Mouse (Mus musculus) limb, embryonic 14.5 days (tissue): ENCODE results near the gene Tas2r108. TPM values are rescaled to one million over a fixed set of nuclear protein-coding genes. Genes with fewer than 3 reads are reported as not detected.
A peak's percentile ranks its signal among the peaks of the same experiment; 100 is the strongest.

ENCODE experiments used
- ATAC-seq: fragments of 200-750 bp; cut with Nextera tagmentation; 2 replicates; pipeline ENCODE4 v1.8.0; 2017; ENCODE audit warnings: low read depth, moderate number of reproducible peaks, moderate TSS enrichment; ENCODE audit not compliant: low FRiP score
- DNase-seq: peaks from one replicate; pipeline ENCODE4 v3.0.0-alpha.2; 2015; ENCODE audit warnings: low spot score
- H3K27ac ChIP-seq: fragments of 300-500 bp; sonication (generic); replicated peaks from 2 replicates; pipeline ENCODE4 v1.5.1; 2014; ENCODE audit warnings: low read depth, mild to moderate bottlenecking, low read length, moderate library complexity, mixed read lengths
- H3K27me3 ChIP-seq: fragments of 300-500 bp; sonication (generic); 2 replicates; pipeline ENCODE4 v1.6.1; 2014; ENCODE audit warnings: low read length, mixed read lengths; ENCODE audit not compliant: control insufficient read depth, insufficient read depth
- H3K36me3 ChIP-seq: fragments of 300-500 bp; sonication (generic); 2 replicates; pipeline ENCODE4 v1.6.1; 2014; ENCODE audit warnings: mild to moderate bottlenecking, low read length, moderate library complexity, mixed read lengths; ENCODE audit not compliant: control insufficient read depth, insufficient read depth
- H3K4me1 ChIP-seq: fragments of 300-500 bp; sonication (generic); 2 replicates; pipeline ENCODE4 v1.6.1; 2014; ENCODE audit warnings: antibody characterized with exemption, low read length, mixed read lengths; ENCODE audit not compliant: control insufficient read depth, insufficient read depth
- H3K4me2 ChIP-seq: fragments of 300-500 bp; sonication (generic); replicated peaks from 2 replicates; pipeline ENCODE4 v1.6.1; 2014; ENCODE audit warnings: low read depth, mild to moderate bottlenecking, low read length, moderate library complexity; ENCODE audit not compliant: severe bottlenecking
- H3K4me3 ChIP-seq: fragments of 300-500 bp; sonication (generic); replicated peaks from 2 replicates; pipeline ENCODE4 v1.5.1; 2014; ENCODE audit warnings: low read length
- H3K9ac ChIP-seq: fragments of 300-500 bp; sonication (generic); 2 replicates; pipeline ENCODE4 v1.6.1; 2014; ENCODE audit warnings: mild to moderate bottlenecking, low read depth, low read length, moderate library complexity; ENCODE audit not compliant: severe bottlenecking
- H3K9me3 ChIP-seq: fragments of 300-500 bp; sonication (generic); 2 replicates; pipeline ENCODE4 v1.6.1; 2016; ENCODE audit warnings: low read length; ENCODE audit not compliant: control insufficient read depth
- POLR2A ChIP-seq: fragments of 200-500 bp; IDR thresholded peaks from 2 replicates; pipeline ENCODE4 v1.8.0; 2012; ENCODE audit warnings: inconsistent platforms, mild to moderate bottlenecking, moderate library complexity, borderline replicate concordance; ENCODE audit not compliant: insufficient read depth, insufficient read length; ENCODE audit errors: extremely low read depth
- WGBS: fragments of 180-500 bp; shearing (Covaris S2); extraction: QIAGEN DNeasy Blood & Tissue Kit; methylation state at CpG from one replicate; pipeline ENCODE4 v1.1.7; 2014; 5-methylcytosine and 5-hydroxymethylcytosine counted together
- polyA plus RNA-seq, 2 experiments: library from polyadenylated mRNA; depleted of rRNA in 1 of 2; stranded (reverse) in 1 of 2; unstranded in 1 of 2; fragments of >200 nt; fragmentation: Nextera tagmentation in 1 of 2; extraction: Ambion mirVana in 1 of 2; gene quantifications; 2 replicates each; pipeline versions ENCODE4 v1.2.1 to v1.2.3; 2012 to 2014

The Tas2r108 gene
- polyA plus RNA-seq, 2 experiments: 0.06 to 0.18 TPM

DNA sequence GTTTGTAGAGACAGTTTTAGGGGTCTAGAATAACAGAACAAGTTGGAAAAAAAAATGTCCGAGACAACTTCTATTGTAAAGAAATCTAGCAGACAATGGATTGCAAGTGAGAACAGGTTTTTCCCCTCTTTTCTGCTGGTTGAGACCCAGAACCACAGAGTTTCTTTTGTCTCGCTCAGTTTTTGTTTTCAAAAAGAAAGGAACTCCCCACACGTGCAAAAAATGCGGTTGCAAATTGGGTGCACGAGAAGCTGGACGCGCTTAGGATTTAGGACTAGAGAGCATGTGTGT, 21.7 kb upstream of the Tas2r108 start:
- WGBS: under 1% methylated on average over 7 of the region's 7 CpGs
- ATAC-seq: no peak

DNA sequence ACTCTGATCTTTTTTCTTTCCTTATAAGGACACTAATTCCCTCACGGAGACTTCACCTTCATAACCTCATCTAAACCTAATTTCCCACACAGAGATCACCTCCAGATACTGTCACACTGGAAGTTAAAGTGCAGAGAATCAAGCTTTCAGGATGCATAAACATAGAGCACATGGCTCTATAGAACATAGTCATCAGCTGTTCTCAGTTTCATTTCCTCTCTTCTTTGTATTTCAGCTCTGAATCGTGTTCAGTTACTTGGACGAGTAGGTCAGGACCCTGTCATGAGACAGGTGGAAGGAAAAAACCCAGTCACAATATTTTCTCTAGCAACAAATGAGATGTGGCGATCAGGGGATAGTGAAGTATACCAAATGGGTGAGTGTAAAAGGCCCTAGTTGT, 17.2 kb upstream of the Tas2r108 start:
- ATAC-seq (no peak), DNase-seq (no peak)
- H3K27me3 ChIP-seq: no peaks in the 10 kb centered on the region
- H3K27ac ChIP-seq: no peak overlapping the region
- peaks cover 4% of the 10 kb centered on the region; the same call in 1 of the 2 replicates for H3K4me1 ChIP-seq
- no peak overlapping the region for H3K4me3 ChIP-seq
- no peak for TF ChIP-seq POLR2A
- H3K4me2 ChIP-seq: no peak overlapping the region
- H3K9ac ChIP-seq: no peak overlapping the region
- H3K36me3 ChIP-seq: peaks cover 54% of the 10 kb centered on the region
- WGBS: 89% methylated on average over 4 of the region's 4 CpGs
- no peaks in the 10 kb centered on the region for H3K9me3 ChIP-seq

More for the DNA sequence above, 21.7 kb upstream of the Tas2r108 start:
- H3K36me3 ChIP-seq: peaks cover 34% of the 10 kb centered on the region
- peak; percentile 9 for DNase-seq
- peak overlapping the region; percentile 88 for H3K4me2 ChIP-seq
- no peak for TF ChIP-seq POLR2A
- peak overlapping the region; percentile 92 for H3K9ac ChIP-seq
- no peaks in the 10 kb centered on the region for H3K9me3 ChIP-seq
- peak overlapping the region; percentile 67 for H3K4me3 ChIP-seq
- H3K4me1 ChIP-seq: peaks cover 4% of the 10 kb centered on the region; the same call in 1 of the 2 replicates
- peak overlapping the region; percentile 98 for H3K27ac ChIP-seq
- H3K27me3 ChIP-seq: no peaks in the 10 kb centered on the region

DNA sequence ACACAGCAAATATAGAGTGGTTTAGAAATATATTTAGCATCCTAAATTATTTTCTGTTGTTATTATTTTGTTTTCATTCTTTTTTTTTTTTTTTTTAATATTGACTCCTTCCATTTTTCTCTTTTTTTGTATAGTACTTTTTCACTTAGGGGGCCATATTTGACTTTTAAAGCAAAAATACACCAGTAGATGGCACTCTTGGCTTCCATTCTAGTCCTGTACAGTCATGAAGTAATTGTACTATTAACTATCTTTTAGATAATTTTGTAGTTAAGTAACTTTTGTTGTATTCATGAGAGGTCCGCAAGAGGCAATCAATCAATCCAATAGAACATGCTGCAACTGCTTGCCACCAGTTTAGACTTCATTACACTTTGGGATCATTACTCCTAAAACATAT, 13.6 kb upstream of the Tas2r108 start:
- Histone ChIP-seq H3K36me3 (peaks cover 64% of the 10 kb centered on the region), H3K4me2 (no peak overlapping the region), H3K4me1 (no peaks in the 10 kb centered on the region), H3K27me3 (no peaks in the 10 kb centered on the region), H3K27ac (no peak overlapping the region), H3K4me3 (no peak overlapping the region), H3K9me3 (no peaks in the 10 kb centered on the region), H3K9ac (no peak overlapping the region)
- WGBS: 79% methylated on average over 1 of the region's 1 CpGs
- peak; percentile 7 for DNase-seq
- no peak for TF ChIP-seq POLR2A
- no peak for ATAC-seq

DNA sequence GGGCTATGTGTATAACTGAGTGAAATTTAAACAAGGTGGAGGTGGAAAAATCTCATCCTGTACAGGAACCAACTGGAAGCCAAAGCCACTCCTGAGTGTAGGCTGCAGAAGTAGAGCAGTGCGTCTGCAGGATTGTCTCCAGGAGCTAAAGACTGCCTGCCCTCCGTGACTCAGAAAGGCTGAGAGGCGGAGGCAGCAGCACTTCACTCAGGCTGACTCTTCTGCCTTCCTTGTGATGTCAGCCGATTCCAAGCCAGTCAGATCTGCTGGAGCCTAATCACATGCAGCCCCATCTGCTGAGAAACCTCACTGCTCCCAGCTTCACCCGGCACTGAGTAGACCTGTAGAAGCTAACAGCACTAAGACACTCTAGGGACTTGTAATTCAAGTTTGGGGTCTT, 11.0 kb upstream of the Tas2r108 start:
- no peak for DNase-seq
- peaks cover 42% of the 10 kb centered on the region for H3K36me3 ChIP-seq
- TF ChIP-seq POLR2A: no peak
- no peaks in the 10 kb centered on the region for H3K27me3 ChIP-seq
- no peaks in the 10 kb centered on the region for H3K4me1 ChIP-seq
- no peak overlapping the region for H3K4me2 ChIP-seq
- no peak overlapping the region for H3K4me3 ChIP-seq
- WGBS: 86% methylated on average over 5 of the region's 5 CpGs
- ATAC-seq: no peak
- H3K9me3 ChIP-seq: no peaks in the 10 kb centered on the region
- H3K27ac ChIP-seq: no peak overlapping the region
- no peak overlapping the region for H3K9ac ChIP-seq

DNA sequence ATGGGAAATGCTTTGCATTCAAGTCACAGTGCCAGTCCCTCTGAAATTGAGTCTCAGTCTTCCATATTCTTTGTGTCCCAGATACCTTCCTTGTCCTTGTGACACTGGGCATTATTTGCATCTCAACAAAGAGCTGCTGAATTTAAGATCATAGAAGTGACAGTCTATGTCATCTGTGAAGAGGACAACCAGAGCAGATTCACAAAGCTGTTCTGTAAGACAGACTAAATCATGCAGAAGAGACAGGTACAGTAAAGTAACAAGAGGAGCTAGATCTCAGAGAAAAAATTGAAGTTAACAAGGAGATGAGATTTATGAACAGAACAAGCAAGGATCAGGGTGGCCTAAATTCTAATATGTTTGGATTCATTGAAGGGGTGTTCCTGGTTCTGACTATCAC, 2.4 kb upstream of the Tas2r108 start, which contains the start of gene Tas2r137:
Gene Tas2r137, plus strand, starts transcription at position 301 of the 400 bp plus-strand sequence.
- no peak for TF ChIP-seq POLR2A
- no peak for ATAC-seq
- H3K4me3 ChIP-seq: no peak within 1 kb of the TSS
- no peaks in the 10 kb centered on the region for H3K27me3 ChIP-seq
- no peaks in the 10 kb centered on the region for H3K9me3 ChIP-seq
- H3K4me2 ChIP-seq: no peak within 1 kb of the TSS
- no peaks in the 10 kb centered on the region for H3K4me1 ChIP-seq
- H3K9ac ChIP-seq: no peak within 1 kb of the TSS
- H3K27ac ChIP-seq: no peak within 1 kb of the TSS
- no peaks in the 10 kb centered on the region; the same call in 1 of the 2 replicates for H3K36me3 ChIP-seq
- DNase-seq: no peak

DNA sequence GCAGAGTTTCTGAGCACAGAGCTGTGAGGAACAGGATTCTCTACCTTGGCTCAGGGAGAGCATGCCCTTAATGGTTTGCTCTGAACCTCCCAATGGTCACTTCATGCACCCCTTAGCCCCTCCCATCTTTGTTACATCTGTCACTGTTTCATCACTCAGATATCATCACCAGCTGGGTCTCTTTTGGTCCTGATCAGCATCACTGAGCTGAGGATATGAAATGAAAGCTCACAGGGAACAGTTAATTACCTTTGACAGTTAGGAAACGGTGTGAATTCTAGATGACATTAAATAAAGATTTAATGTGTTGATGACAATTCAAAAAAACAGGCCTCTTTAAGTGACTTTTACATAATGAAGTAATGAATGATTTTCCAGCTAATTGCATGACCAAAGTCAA, 26.1 kb downstream of the Tas2r108 start, which contains the start of gene Prss37:
Gene Prss37, minus strand, starts transcription at position 101 of the 400 bp plus-strand sequence.
- H3K4me1 ChIP-seq: no peaks in the 10 kb centered on the region
- H3K4me3 ChIP-seq: no peak within 1 kb of the TSS
- no peak for ATAC-seq
- H3K9me3 ChIP-seq: no peaks in the 10 kb centered on the region
- no peak for DNase-seq
- H3K27me3 ChIP-seq: no peaks in the 10 kb centered on the region
- WGBS: 74% methylated on average over 1 of the region's 1 CpGs
- no peak within 1 kb of the TSS for H3K4me2 ChIP-seq
- H3K9ac ChIP-seq: no peak within 1 kb of the TSS
- TF ChIP-seq POLR2A: no peak
- H3K27ac ChIP-seq: no peak within 1 kb of the TSS
- H3K36me3 ChIP-seq: no peaks in the 10 kb centered on the region

Other genes with a start within 250 kb of the Tas2r108 start
- gene Agk, start 168.4 kb upstream of the Tas2r108 start, polyA plus RNA-seq (2012; rRNA removed): 29.2 and 32.1 TPM in 2 replicates
- 43.5 and 54.4 TPM in 2 replicates for gene Agk, start 168.4 kb upstream of the Tas2r108 start, polyA plus RNA-seq (2014; fragmentation: Nextera tagmentation; extraction: Ambion mirVana)
- gene E330009J07Rik, start 57.4 kb upstream of the Tas2r108 start, polyA plus RNA-seq (2012; rRNA removed): 5.5 and 5.8 TPM in 2 replicates
- gene E330009J07Rik, start 57.4 kb upstream of the Tas2r108 start, polyA plus RNA-seq (2014; fragmentation: Nextera tagmentation; extraction: Ambion mirVana): 7.2 and 10.3 TPM in 2 replicates
- gene Wee2, start 54.4 kb upstream of the Tas2r108 start, polyA plus RNA-seq (2012; rRNA removed): not detected in 2 replicates
- gene Wee2, start 54.4 kb upstream of the Tas2r108 start, polyA plus RNA-seq (2014; fragmentation: Nextera tagmentation; extraction: Ambion mirVana): not detected in 2 replicates
- gene Ssbp1, start 22.2 kb upstream of the Tas2r108 start, polyA plus RNA-seq (2012; rRNA removed): 67.1 and 104 TPM in 2 replicates
- 129 and 136 TPM in 2 replicates for gene Ssbp1, start 22.2 kb upstream of the Tas2r108 start, polyA plus RNA-seq (2014; fragmentation: Nextera tagmentation; extraction: Ambion mirVana)
- not detected in 2 replicates for gene Tas2r137, start 2.3 kb upstream of the Tas2r108 start, polyA plus RNA-seq (2012; rRNA removed)
- not detected in 2 replicates for gene Tas2r137, start 2.3 kb upstream of the Tas2r108 start, polyA plus RNA-seq (2014; fragmentation: Nextera tagmentation; extraction: Ambion mirVana)
- not detected in 2 replicates for gene Prss37, start 26.0 kb downstream of the Tas2r108 start, polyA plus RNA-seq (2012; rRNA removed)
- not detected in 2 replicates for gene Prss37, start 26.0 kb downstream of the Tas2r108 start, polyA plus RNA-seq (2014; fragmentation: Nextera tagmentation; extraction: Ambion mirVana)
- gene Olfr461, start 61.5 kb downstream of the Tas2r108 start, polyA plus RNA-seq (2012; rRNA removed): not detected in 2 replicates
- gene Olfr461, start 61.5 kb downstream of the Tas2r108 start, polyA plus RNA-seq (2014; fragmentation: Nextera tagmentation; extraction: Ambion mirVana): 0.10 TPM in 1 of 2 replicates, not detected in the other
- 0.05 and 0.13 TPM in 2 replicates for gene Olfr460, start 76.0 kb downstream of the Tas2r108 start, polyA plus RNA-seq (2012; rRNA removed)
- not detected in 2 replicates for gene Olfr460, start 76.0 kb downstream of the Tas2r108 start, polyA plus RNA-seq (2014; fragmentation: Nextera tagmentation; extraction: Ambion mirVana)
- gene Clec5a, start 92.3 kb downstream of the Tas2r108 start, polyA plus RNA-seq (2012; rRNA removed): 0.76 and 0.97 TPM in 2 replicates
- gene Clec5a, start 92.3 kb downstream of the Tas2r108 start, polyA plus RNA-seq (2014; fragmentation: Nextera tagmentation; extraction: Ambion mirVana): 1.2 and 2.0 TPM in 2 replicates
- not detected in 2 replicates for gene Tas2r138, start 119.8 kb downstream of the Tas2r108 start, polyA plus RNA-seq (2012; rRNA removed)
- not detected in 2 replicates for gene Tas2r138, start 119.8 kb downstream of the Tas2r108 start, polyA plus RNA-seq (2014; fragmentation: Nextera tagmentation; extraction: Ambion mirVana)
- 0.13 TPM in 2 replicates for gene Mgam, start 135.3 kb downstream of the Tas2r108 start, polyA plus RNA-seq (2012; rRNA removed)
- 0.23 and 0.57 TPM in 2 replicates for gene Mgam, start 135.3 kb downstream of the Tas2r108 start, polyA plus RNA-seq (2014; fragmentation: Nextera tagmentation; extraction: Ambion mirVana)